Mouse (Mus musculus) heart, adult 2 months (tissue): ENCODE measurements around the gene Cd247.

ENCODE experiments used
- CTCF ChIP-seq: fragments of 200-600 bp; IDR thresholded peaks from 2 replicates; pipeline ENCODE4 v1.8.1; 2022; ENCODE audit warnings: antibody characterized with exemption, mild to moderate bottlenecking, moderate library complexity
- POLR2A ChIP-seq: fragments of 200-500 bp; IDR thresholded peaks from 2 replicates; pipeline ENCODE4 v1.6.1; 2011; ENCODE audit warnings: mild to moderate bottlenecking, low read depth, low read length, control low read depth; ENCODE audit not compliant: insufficient read depth

- TF ChIP-seq CTCF (peak; percentile 62), POLR2A (no peak)
These were observed 8.4 kb upstream of the Cd247 start for GRCm38 (mm10) chr1:165779954-165780585.
